Mouse (Mus musculus): ENCODE measurements at regions not wholly inside any gene's neighbourhood (a gene's known extent, or its start where the extent isn't known, plus 50 kb on each side); places are given as distances from the start of the nearest gene placed in this dataset.

- TF ChIP-seq CTCF (IDR thresholded peaks at IDR 0.05; ENCODE audit: low read depth) (no peak), EP300 (IDR thresholded peaks at IDR 0.05; ENCODE audit: low read depth) (no peak)
These were observed 167.7 kb upstream of the Ccdc122 start for GRCm38 (mm10) chr14:76868831-76869230.
